Mouse (Mus musculus) E14TG2a.4 (cell line): ENCODE data around the gene Naa40.

Experiments
- CTCF ChIP-seq: conservative IDR thresholded peaks from 2 replicates; pipeline ENCODE4 v1.5.1; 2014; ENCODE audit warnings: low read length
- NANOG ChIP-seq: IDR thresholded peaks from 2 replicates; pipeline ENCODE4 v1.6.1; 2014; ENCODE audit warnings: borderline replicate concordance, low read length, mixed read lengths
- POU5F1 ChIP-seq: IDR thresholded peaks from 2 replicates; pipeline ENCODE4 v1.6.1; 2014; ENCODE audit warnings: low read length, borderline replicate concordance

GRCm38 (mm10) chr19:7204898-7205297, 36.1 kb downstream of the Naa40 start:
- no peak for TF ChIP-seq CTCF
- TF ChIP-seq POU5F1 = no peak
- TF ChIP-seq NANOG = no peak
